Mouse (Mus musculus): Measurements from ENCODE around the gene Gm20431. TPM values are rescaled to one million over a fixed set of nuclear protein-coding genes. Genes with fewer than 3 reads are reported as not detected.

Gene Gm20431
- polyA plus RNA-seq, 1 experiment: 15.3 TPM

GRCm38 (mm10) chr2:167694244-167694643, 32.9 kb upstream of the Gm20431 start:
- DNase-seq: no peak
- no peak for TF ChIP-seq CTCF (IDR thresholded peaks at IDR 0.05; ENCODE audit: borderline replicate concordance, control insufficient read depth, extremely low read depth, insufficient read depth, low read length, poor library complexity)
- no peak for TF ChIP-seq POLR2A (IDR thresholded peaks at IDR 0.05; ENCODE audit: control insufficient read depth, extremely low read depth, insufficient read depth, low read length, poor library complexity)
- Histone ChIP-seq H3K27ac (ENCODE audit: control insufficient read depth, insufficient read depth, low read length) (no peak overlapping the region), H3K4me3 (ENCODE audit: control insufficient read depth, insufficient read depth, low read length) (no peak overlapping the region), H3K27me3 (ENCODE audit: control insufficient read depth, insufficient read depth, low read length) (no peaks in the 10 kb centered on the region; the same call in 1 of the 2 replicates), H3K4me1 (replicated peaks; ENCODE audit: control insufficient read depth, insufficient read depth, low read length) (peaks cover 21% of the 10 kb centered on the region), H3K36me3 (ENCODE audit: control insufficient read depth, insufficient read depth, low read length) (no peaks in the 10 kb centered on the region)
- WGBS: 80% methylated on average over 1 of the region's 1 CpGs

- H3K27ac ChIP-seq (ENCODE audit: control insufficient read depth, insufficient read depth, low read length): no peak overlapping the region
- WGBS: 95% methylated on average over 2 of the region's 2 CpGs
- H3K27me3 ChIP-seq (ENCODE audit: control insufficient read depth, insufficient read depth, low read length): no peaks in the 10 kb centered on the region; the same call in 1 of the 2 replicates
- TF ChIP-seq POLR2A (IDR thresholded peaks at IDR 0.05; ENCODE audit: control insufficient read depth, extremely low read depth, insufficient read depth, low read length, poor library complexity): no peak
- no peak for TF ChIP-seq CTCF (IDR thresholded peaks at IDR 0.05; ENCODE audit: borderline replicate concordance, control insufficient read depth, extremely low read depth, insufficient read depth, low read length, poor library complexity)
- DNase-seq: no peak
- H3K4me1 ChIP-seq (replicated peaks; ENCODE audit: control insufficient read depth, insufficient read depth, low read length): peaks cover 18% of the 10 kb centered on the region
- no peak overlapping the region for H3K4me3 ChIP-seq (ENCODE audit: control insufficient read depth, insufficient read depth, low read length)
- H3K36me3 ChIP-seq (ENCODE audit: control insufficient read depth, insufficient read depth, low read length): no peaks in the 10 kb centered on the region
Observed at GRCm38 (mm10) chr2:167693540-167693939, 32.2 kb upstream of the Gm20431 start.

- 87% methylated on average over 3 of the region's 3 CpGs for WGBS
- H3K27me3 ChIP-seq (ENCODE audit: control insufficient read depth, insufficient read depth, low read length): no peaks in the 10 kb centered on the region; the same call in 1 of the 2 replicates
- no peak overlapping the region for H3K4me3 ChIP-seq (ENCODE audit: control insufficient read depth, insufficient read depth, low read length)
- H3K27ac ChIP-seq (ENCODE audit: control insufficient read depth, insufficient read depth, low read length): no peak overlapping the region
- no peak for DNase-seq
- peaks cover 15% of the 10 kb centered on the region for H3K4me1 ChIP-seq (replicated peaks; ENCODE audit: control insufficient read depth, insufficient read depth, low read length)
- TF ChIP-seq POLR2A (IDR thresholded peaks at IDR 0.05; ENCODE audit: control insufficient read depth, extremely low read depth, insufficient read depth, low read length, poor library complexity): no peak
- no peak for TF ChIP-seq CTCF (IDR thresholded peaks at IDR 0.05; ENCODE audit: borderline replicate concordance, control insufficient read depth, extremely low read depth, insufficient read depth, low read length, poor library complexity)
- no peaks in the 10 kb centered on the region for H3K36me3 ChIP-seq (ENCODE audit: control insufficient read depth, insufficient read depth, low read length)
Observed at GRCm38 (mm10) chr2:167692831-167693230, 31.5 kb upstream of the Gm20431 start.

- Histone ChIP-seq H3K4me3 (ENCODE audit: control insufficient read depth, insufficient read depth, low read length) (no peak overlapping the region), H3K36me3 (ENCODE audit: control insufficient read depth, insufficient read depth, low read length) (no peaks in the 10 kb centered on the region), H3K27me3 (ENCODE audit: control insufficient read depth, insufficient read depth, low read length) (no peaks in the 10 kb centered on the region; the same call in 1 of the 2 replicates), H3K4me1 (replicated peaks; ENCODE audit: control insufficient read depth, insufficient read depth, low read length) (peaks cover 13% of the 10 kb centered on the region), H3K27ac (ENCODE audit: control insufficient read depth, insufficient read depth, low read length) (no peak overlapping the region)
- WGBS: 96% methylated on average over 14 of the region's 14 CpGs
- TF ChIP-seq CTCF (IDR thresholded peaks at IDR 0.05; ENCODE audit: borderline replicate concordance, control insufficient read depth, extremely low read depth, insufficient read depth, low read length, poor library complexity) (no peak), POLR2A (IDR thresholded peaks at IDR 0.05; ENCODE audit: control insufficient read depth, extremely low read depth, insufficient read depth, low read length, poor library complexity) (no peak)
- DNase-seq: no peak
Observed at GRCm38 (mm10) chr2:167691871-167692661, 30.8 kb upstream of the Gm20431 start.

GRCm38 (mm10) chr2:167691410-167691809, 30.1 kb upstream of the Gm20431 start:
- Histone ChIP-seq H3K27me3 (ENCODE audit: control insufficient read depth, insufficient read depth, low read length) (no peaks in the 10 kb centered on the region; the same call in 1 of the 2 replicates), H3K27ac (ENCODE audit: control insufficient read depth, insufficient read depth, low read length) (no peak overlapping the region), H3K4me1 (replicated peaks; ENCODE audit: control insufficient read depth, insufficient read depth, low read length) (peaks cover 13% of the 10 kb centered on the region), H3K36me3 (ENCODE audit: control insufficient read depth, insufficient read depth, low read length) (no peaks in the 10 kb centered on the region), H3K4me3 (ENCODE audit: control insufficient read depth, insufficient read depth, low read length) (no peak overlapping the region)
- WGBS: 94% methylated on average over 6 of the region's 6 CpGs
- no peak for DNase-seq
- no peak for TF ChIP-seq CTCF (IDR thresholded peaks at IDR 0.05; ENCODE audit: borderline replicate concordance, control insufficient read depth, extremely low read depth, insufficient read depth, low read length, poor library complexity)
- TF ChIP-seq POLR2A (IDR thresholded peaks at IDR 0.05; ENCODE audit: control insufficient read depth, extremely low read depth, insufficient read depth, low read length, poor library complexity): no peak

- no peak for DNase-seq
- Histone ChIP-seq H3K4me1 (replicated peaks; ENCODE audit: control insufficient read depth, insufficient read depth, low read length) (peaks cover 13% of the 10 kb centered on the region), H3K27ac (ENCODE audit: control insufficient read depth, insufficient read depth, low read length) (no peak overlapping the region), H3K36me3 (ENCODE audit: control insufficient read depth, insufficient read depth, low read length) (no peaks in the 10 kb centered on the region), H3K4me3 (ENCODE audit: control insufficient read depth, insufficient read depth, low read length) (peak overlapping the region; percentile 24), H3K27me3 (ENCODE audit: control insufficient read depth, insufficient read depth, low read length) (no peaks in the 10 kb centered on the region; the same call in 1 of the 2 replicates)
- no peak for TF ChIP-seq CTCF (IDR thresholded peaks at IDR 0.05; ENCODE audit: borderline replicate concordance, control insufficient read depth, extremely low read depth, insufficient read depth, low read length, poor library complexity)
- TF ChIP-seq POLR2A (IDR thresholded peaks at IDR 0.05; ENCODE audit: control insufficient read depth, extremely low read depth, insufficient read depth, low read length, poor library complexity): no peak
- 84% methylated on average over 12 of the region's 12 CpGs for WGBS
Observed at GRCm38 (mm10) chr2:167690962-167691311, 29.6 kb upstream of the Gm20431 start.

Measured in thymus, adult 2 months (tissue).